Mouse (Mus musculus): Measurements from ENCODE around the gene H2afv. TPM values are rescaled to one million over a fixed set of nuclear protein-coding genes. Genes with fewer than 3 reads are reported as not detected.

Gene H2afv
- polyA plus RNA-seq, 1 experiment from 2014 or later = 617 TPM

DNA sequence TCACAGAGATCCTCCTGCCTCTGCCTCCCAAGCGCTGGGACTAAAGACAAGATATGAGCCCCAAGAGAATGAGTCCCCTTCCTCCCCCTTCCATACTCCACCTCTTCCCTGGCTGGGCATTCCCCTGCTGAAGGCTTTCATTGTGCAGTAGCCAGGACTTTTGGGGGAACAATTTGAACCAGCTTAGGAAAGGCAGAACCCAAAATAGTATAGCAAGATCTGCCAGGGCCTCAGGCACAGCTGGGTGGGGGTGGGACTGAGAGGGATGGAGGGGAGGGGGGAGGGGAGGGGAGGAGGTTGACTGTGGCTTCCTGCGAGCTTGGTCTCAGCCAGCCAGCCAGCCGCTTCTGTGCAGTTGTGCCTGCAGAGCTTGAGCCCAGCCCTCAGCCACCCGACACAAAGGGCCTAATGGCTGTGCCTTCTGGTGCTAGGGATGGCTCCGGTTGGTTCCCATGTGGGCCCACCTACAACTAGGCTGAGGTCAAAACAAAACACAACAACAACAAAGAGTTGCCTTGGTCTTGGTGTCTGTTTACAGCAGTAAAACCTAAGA, 34.1 kb downstream of the H2afv start:
- H3K9ac ChIP-seq (replicated peaks) = no peak overlapping the region
- no peak overlapping the region for H3K27ac ChIP-seq
- WGBS = 46% methylated on average over 5 of the region's 5 CpGs
- no peaks in the 10 kb centered on the region for H3K27me3 ChIP-seq
- no peak overlapping the region for H3K4me3 ChIP-seq (replicated peaks)
- peaks cover 13% of the 10 kb centered on the region; the same call in 1 of the 2 replicates for H3K4me1 ChIP-seq (replicated peaks)
- H3K4me2 ChIP-seq (replicated peaks) = no peak overlapping the region
- no peak for ATAC-seq
- H3K9me3 ChIP-seq = no peaks in the 10 kb centered on the region
- H3K36me3 ChIP-seq = peaks cover 18% of the 10 kb centered on the region

DNA sequence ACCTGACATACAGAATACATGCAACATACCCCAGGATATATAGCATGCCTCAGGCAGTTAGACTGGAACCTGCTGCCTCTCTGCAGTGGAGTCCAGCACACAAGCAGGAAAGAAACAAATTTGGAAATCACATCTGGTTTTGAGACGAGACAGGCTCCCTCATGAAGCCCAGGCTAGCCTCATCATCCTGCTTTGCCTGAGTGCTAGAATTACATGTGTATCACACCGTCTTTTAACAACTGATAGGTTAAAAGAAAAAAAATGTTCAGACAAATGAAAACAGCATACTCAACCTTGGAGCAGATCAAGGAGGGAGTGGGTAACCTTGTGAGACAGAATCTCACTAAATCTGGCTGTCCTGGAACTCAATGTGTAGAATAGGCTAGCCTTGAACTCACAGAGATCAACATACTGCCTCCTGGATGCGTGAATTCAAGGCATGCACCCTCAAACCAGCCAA, 37.1 kb downstream of the H2afv start:
- H3K9ac ChIP-seq (replicated peaks) = no peak overlapping the region
- H3K4me1 ChIP-seq (replicated peaks) = 0 out of 2 replicates have a peak, but pooled peaks cover 7% of the 10 kb centered on the region
- no peaks in the 10 kb centered on the region for H3K9me3 ChIP-seq
- WGBS = 90% methylated on average over 3 of the region's 3 CpGs
- H3K27ac ChIP-seq = no peak overlapping the region
- no peak overlapping the region for H3K4me2 ChIP-seq (replicated peaks)
- peaks cover 48% of the 10 kb centered on the region for H3K36me3 ChIP-seq
- no peaks in the 10 kb centered on the region for H3K27me3 ChIP-seq
- no peak for ATAC-seq
- no peak overlapping the region for H3K4me3 ChIP-seq (replicated peaks)

DNA sequence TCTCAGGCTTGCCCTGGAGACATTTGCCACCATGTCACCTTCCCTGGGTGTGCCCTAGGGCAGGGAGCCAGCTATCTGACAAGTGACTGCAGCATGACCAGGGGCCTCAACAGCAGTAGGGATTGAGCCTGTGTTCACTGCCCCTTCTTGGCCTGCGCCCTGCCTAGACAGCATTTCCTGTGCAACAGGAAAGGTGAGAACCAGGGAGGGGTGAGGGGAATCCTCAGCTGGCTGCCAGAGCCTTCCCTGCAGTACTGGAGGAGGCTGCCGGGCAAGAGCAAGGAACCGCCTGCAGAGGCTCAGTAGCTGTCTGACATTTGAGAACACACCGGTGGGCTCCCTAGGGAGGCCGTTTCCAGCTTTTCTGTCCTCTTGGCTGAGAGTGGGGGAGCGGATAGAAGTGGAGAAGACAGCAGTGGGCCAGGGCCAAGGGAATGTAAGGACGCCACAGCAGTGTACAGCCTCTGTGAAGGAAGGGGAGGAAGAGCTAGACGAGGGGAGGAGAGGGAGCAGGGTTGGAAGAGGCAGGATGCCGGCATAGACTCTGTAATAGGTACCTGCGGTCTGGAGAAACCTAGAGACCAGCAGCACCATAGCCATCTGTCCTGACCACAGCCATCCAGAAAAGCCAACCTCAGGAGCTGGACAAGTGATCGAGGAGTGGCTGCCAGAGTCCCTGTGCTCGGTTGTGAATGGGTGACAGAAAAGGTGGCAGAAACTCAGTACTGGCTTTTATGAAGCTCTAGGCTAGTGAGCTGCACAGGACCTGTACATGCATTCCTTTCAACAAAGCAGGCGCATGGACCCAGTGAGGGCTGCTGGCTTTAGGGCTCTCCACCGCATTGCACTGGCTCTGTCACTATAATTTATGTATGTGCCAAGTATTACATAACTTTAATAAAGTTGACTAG, 37.7 kb downstream of the H2afv start:
- H3K9ac ChIP-seq (replicated peaks) = no peak overlapping the region
- H3K36me3 ChIP-seq = peaks cover 55% of the 10 kb centered on the region
- no peak overlapping the region for H3K4me3 ChIP-seq (replicated peaks)
- no peaks in the 10 kb centered on the region for H3K9me3 ChIP-seq
- H3K27ac ChIP-seq = peak overlapping the region; percentile 4
- no peak overlapping the region for H3K4me2 ChIP-seq (replicated peaks)
- H3K4me1 ChIP-seq (replicated peaks) = 0 out of 2 replicates have a peak, but pooled peaks cover 7% of the 10 kb centered on the region
- WGBS = 52% methylated on average over 14 of the region's 14 CpGs
- ATAC-seq = peak; percentile 47
- H3K27me3 ChIP-seq = no peaks in the 10 kb centered on the region

DNA sequence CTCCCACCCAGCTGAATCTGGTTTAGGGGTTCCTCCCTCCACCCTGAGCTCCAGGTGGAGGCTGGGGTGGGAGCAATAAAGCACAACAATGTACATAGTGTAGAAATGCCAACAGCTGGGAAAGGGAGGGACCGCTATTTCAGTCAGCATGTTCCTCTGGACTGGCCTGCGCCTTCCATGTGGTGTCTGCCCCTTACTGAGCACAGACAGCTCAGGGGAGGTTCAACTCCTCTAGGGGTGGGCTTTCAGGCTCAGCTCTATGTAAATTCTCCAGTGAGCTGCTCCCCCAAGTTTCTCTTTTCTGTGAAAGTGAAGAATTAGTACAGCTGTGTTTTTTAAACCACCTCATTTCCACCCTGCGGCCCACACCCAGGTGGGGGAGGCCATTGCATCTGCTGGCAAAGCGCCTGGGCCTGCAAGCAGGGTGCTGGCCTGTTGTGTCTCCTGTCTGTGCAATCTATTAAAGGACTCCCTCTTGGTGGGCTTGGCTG, 38.6 kb downstream of the H2afv start:
- H3K4me2 ChIP-seq (replicated peaks) = no peak overlapping the region
- H3K4me1 ChIP-seq (replicated peaks) = 0 out of 2 replicates have a peak, but pooled peaks cover 7% of the 10 kb centered on the region
- peaks cover 63% of the 10 kb centered on the region for H3K36me3 ChIP-seq
- no peak overlapping the region for H3K9ac ChIP-seq (replicated peaks)
- no peaks in the 10 kb centered on the region for H3K9me3 ChIP-seq
- peak overlapping the region; percentile 44 for H3K27ac ChIP-seq
- 93% methylated on average over 4 of the region's 4 CpGs for WGBS
- no peak overlapping the region for H3K4me3 ChIP-seq (replicated peaks)
- no peaks in the 10 kb centered on the region for H3K27me3 ChIP-seq
- no peak for ATAC-seq

DNA sequence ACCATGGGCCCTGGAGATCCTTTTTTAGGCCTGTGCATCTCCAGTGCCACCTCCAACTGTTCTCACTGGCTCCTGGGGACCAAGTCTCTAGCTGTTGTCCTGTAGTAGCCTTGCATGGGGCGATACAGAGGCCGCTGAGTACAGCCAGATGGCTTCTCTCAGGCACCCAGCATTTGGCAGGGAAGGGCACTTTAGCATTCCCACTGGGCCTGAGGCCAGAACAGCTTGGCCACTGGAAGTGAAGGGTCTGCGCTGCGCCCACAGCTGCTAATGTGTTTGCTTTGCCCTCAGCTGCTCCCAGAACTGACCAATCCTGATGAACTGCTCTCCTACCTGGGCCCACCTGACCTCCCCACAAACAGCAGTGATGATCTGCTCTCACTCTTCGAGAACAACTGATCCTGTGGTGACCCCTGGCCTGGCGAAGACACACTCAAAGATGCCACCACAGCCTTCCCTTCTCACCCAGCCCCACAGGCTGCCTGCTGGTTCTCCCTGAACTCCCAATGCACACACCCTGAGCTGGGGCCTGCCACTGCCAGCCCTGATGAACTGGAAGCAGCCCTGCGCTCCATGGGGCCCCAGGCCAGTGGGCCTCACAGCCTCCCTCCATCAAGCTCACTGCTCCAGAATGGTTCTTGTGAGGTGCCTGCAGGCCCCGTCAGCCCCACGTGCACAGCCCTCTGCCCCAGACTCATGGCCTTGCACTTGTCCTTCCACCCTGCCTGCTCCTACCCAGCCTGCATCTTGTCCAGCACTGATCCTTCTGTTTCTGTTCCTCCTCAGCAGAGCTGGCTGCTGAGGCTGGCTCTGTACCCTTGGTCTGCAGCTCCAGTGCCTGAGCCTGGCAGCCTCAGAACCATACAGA, 39.3 kb downstream of the H2afv start:
- H3K4me2 ChIP-seq (replicated peaks) = no peak overlapping the region

DNA sequence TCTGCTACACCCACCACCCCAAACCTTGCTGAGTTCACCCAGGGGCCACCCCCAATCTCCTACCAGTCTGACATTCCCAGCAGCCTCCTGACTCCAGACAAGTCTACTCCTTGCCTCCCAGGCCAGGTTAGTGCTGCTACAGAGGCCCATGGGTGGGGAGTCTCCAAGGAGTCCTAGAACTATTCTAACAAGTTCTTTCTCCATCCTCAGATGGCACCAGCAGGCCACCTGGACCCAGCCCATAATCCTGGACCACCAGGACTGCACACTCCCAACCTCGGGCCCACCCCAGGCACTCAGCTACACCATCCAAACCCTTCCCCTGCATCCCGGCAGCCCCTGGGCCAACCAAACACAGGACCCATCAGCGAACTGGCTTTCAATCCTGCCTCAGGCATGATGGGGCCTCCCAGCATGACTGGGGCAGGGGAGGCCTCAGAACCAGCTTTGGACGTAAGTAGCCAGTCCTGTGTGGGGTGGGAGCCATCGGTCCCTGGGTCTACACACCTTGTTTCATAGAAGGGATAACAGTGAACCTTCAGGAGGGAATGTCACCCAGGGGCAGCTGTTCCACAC, 40.3 kb downstream of the H2afv start:
- Histone ChIP-seq H3K4me1 (replicated peaks) (0 out of 2 replicates have a peak, but pooled peaks cover 7% of the 10 kb centered on the region), H3K36me3 (peaks cover 80% of the 10 kb centered on the region), H3K9ac (replicated peaks) (no peak overlapping the region), H3K27ac (no peak overlapping the region), H3K9me3 (no peaks in the 10 kb centered on the region), H3K4me3 (replicated peaks) (no peak overlapping the region), H3K27me3 (no peaks in the 10 kb centered on the region), H3K4me2 (replicated peaks) (no peak overlapping the region)
- ATAC-seq = no peak
- 92% methylated on average over 5 of the region's 5 CpGs for WGBS

More for the DNA sequence above, 39.3 kb downstream of the H2afv start:
- no peak for ATAC-seq
- Histone ChIP-seq H3K36me3 (peaks cover 70% of the 10 kb centered on the region), H3K27me3 (no peaks in the 10 kb centered on the region), H3K9me3 (no peaks in the 10 kb centered on the region), H3K4me3 (replicated peaks) (no peak overlapping the region), H3K27ac (peak overlapping the region; percentile 44), H3K4me1 (replicated peaks) (0 out of 2 replicates have a peak, but pooled peaks cover 7% of the 10 kb centered on the region), H3K9ac (replicated peaks) (no peak overlapping the region)
- 90% methylated on average over 9 of the region's 9 CpGs for WGBS

DNA sequence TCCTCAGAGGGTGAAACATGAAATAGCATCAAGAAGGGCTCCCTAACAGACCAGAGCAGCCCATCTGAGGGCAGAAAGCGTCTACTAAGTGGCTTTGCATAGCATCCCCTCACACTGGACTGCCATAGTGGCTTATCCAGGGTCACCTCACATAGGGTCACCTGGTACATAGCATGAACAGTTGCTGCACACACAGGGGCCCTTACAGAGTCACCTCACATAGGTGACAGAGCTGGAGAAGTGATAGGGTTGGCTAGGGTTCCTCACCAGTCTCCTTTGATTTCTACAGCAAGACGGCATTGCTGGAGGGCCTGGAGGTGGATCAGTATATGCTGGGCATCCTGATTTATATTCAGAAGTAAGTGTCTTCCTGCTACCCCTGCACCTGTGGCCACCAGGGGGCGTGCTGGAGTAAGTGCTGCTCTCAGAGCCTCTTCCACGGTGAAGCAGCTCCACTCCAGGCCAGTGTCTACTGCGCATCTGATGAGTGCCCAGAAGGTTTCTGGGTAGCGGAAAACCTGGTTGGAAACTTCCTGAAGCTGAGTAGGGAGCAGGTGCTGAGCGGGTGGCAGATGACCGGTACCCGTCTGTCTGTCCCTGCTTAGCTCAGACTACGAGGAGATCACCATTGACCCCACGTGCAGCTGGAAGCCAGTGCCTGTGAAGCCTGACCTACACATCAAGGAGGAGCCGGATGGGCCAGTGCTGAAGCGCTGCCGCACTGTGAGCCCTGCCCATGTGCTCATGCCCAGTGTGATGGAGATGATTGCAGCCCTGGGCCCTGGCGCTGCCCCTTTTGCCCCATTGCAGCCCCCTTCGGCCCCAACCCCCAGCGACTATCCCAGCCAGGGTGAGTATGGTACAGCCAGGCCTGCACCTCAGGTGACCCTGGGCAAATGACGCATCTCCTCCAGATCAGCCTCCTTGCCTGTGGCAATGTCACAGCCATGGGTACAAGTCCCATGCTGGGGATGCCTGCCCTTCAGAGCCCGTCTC, 41.4 kb downstream of the H2afv start:
- WGBS = 89% methylated on average over 19 of the region's 19 CpGs
- no peak for ATAC-seq
- Histone ChIP-seq H3K27ac (no peak overlapping the region), H3K9me3 (no peaks in the 10 kb centered on the region), H3K4me1 (replicated peaks) (0 out of 2 replicates have a peak, but pooled peaks cover 7% of the 10 kb centered on the region), H3K36me3 (peaks cover 91% of the 10 kb centered on the region), H3K4me2 (replicated peaks) (no peak overlapping the region), H3K9ac (replicated peaks) (no peak overlapping the region), H3K4me3 (replicated peaks) (no peak overlapping the region), H3K27me3 (no peaks in the 10 kb centered on the region)

DNA sequence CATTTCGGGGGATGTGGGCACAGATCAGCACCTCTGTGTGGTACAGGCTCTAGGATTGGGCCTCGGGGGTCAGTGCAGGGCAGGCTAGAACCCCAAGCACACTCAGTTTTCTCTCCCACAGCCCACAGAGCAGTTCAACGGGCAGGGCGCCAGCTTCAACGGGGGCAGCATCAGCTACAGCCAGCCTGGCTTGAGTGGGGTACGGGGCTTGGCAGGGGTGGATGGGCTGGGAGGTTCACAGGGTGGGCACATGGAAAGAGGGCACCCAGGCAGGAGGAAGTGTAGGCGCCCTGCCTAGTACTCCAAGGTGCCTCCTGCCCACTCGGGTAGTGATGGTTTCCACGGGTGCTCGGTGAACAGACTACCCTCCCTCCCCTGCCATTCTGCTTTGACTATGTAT, 46.1 kb downstream of the H2afv start:
- Histone ChIP-seq H3K4me3 (replicated peaks) (no peak overlapping the region), H3K27me3 (no peaks in the 10 kb centered on the region), H3K4me1 (replicated peaks) (0 out of 2 replicates have a peak, but pooled peaks cover 6% of the 10 kb centered on the region), H3K9me3 (no peaks in the 10 kb centered on the region), H3K9ac (replicated peaks) (no peak overlapping the region), H3K27ac (no peak overlapping the region), H3K4me2 (replicated peaks) (no peak overlapping the region), H3K36me3 (peaks cover 94% of the 10 kb centered on the region)
- WGBS = 95% methylated on average over 10 of the region's 10 CpGs
- ATAC-seq = no peak

DNA sequence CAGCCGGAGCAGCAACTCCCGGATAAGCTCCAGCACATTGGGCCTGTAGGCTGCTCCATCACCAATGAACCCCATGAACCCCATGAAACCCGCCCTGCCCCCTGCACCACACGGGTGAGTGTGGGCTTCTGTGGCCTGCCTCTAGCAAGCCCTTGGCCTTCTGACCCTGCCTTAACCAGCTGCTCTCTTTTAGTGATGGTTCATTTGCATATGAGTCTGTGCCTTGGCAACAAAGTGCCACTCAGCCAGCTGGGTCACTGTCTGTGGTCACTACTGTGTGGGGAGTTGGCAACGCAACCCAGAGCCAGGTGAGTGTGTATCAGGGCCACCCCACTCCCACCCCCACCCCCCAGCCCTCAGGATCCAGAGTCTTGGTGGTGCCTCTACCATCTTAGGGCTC, 48.7 kb downstream of the H2afv start:
- 86% methylated on average over 5 of the region's 5 CpGs for WGBS
- H3K36me3 ChIP-seq = peaks cover 88% of the 10 kb centered on the region
- no peak overlapping the region for H3K9ac ChIP-seq (replicated peaks)
- H3K27ac ChIP-seq = no peak overlapping the region
- H3K9me3 ChIP-seq = no peaks in the 10 kb centered on the region
- no peaks in the 10 kb centered on the region for H3K27me3 ChIP-seq
- peaks cover 20% of the 10 kb centered on the region for H3K4me1 ChIP-seq (replicated peaks)
- H3K4me2 ChIP-seq (replicated peaks) = no peak overlapping the region
- no peak overlapping the region for H3K4me3 ChIP-seq (replicated peaks)
- no peak for ATAC-seq

DNA sequence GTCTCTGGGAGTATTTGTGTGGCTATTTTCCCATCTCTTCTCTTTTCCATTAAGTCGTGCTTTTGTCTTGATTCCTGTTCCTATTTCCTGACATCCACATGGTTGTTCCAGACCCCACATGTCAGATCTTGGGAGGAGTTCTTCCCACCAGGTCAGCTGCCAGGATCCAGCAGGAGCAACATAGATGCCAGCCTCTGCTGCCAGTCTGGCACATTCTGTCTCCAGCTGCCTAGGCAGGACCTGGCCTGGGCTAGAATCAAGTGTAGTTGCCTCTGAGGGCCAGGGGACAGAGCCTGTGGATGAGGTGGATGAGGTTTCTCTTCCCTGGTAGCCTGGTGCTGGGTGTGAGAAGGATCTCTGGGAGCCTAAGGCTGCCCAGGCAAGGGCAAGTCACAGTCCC, 50.4 kb downstream of the H2afv start:
- Histone ChIP-seq H3K27ac (no peak overlapping the region), H3K27me3 (no peaks in the 10 kb centered on the region), H3K4me3 (replicated peaks) (no peak overlapping the region), H3K36me3 (peaks cover 71% of the 10 kb centered on the region), H3K9me3 (no peaks in the 10 kb centered on the region), H3K4me1 (replicated peaks) (peaks cover 27% of the 10 kb centered on the region), H3K9ac (replicated peaks) (0 out of 2 replicates have a peak overlapping the region, but pooled peaks have one; percentile 28), H3K4me2 (replicated peaks) (no peak overlapping the region)
- ATAC-seq = no peak
- 80% methylated on average over 1 of the region's 1 CpGs for WGBS
